ENCODE assay signal across 7 mouse cellular contexts in genomic region chr10:60830000-60830399, GRCm38 (mm10). TPM values are rescaled to one million over a fixed set of nuclear protein-coding genes. Genes with fewer than 3 reads are reported as not detected.
A peak's percentile ranks its signal among the peaks of the same experiment; 100 is the strongest.
DNase-seq lines count a peak whose midpoint lies in the region; ATAC-seq lines count a peak whose summit lies in the region.

No protein-coding gene starts in this region.

- H3K27ac ChIP-seq in neural tube, embryonic 11.5 days (ENCODE audit: low read depth, low read length): no peak overlapping the region
- H3K27ac ChIP-seq in forebrain, embryonic 15.5 days (replicated peaks): no peak overlapping the region
- H3K27ac ChIP-seq in liver, embryonic 11.5 days (ENCODE audit: low read depth, low read length): no peak overlapping the region

- H3K9ac ChIP-seq in neural tube, embryonic 11.5 days (ENCODE audit: low read length): no peak overlapping the region
- peak overlapping the region; percentile 60 for H3K9ac ChIP-seq in forebrain, embryonic 15.5 days (replicated peaks)
- no peak overlapping the region for H3K9ac ChIP-seq in liver, embryonic 11.5 days (ENCODE audit: low read depth, low read length)

- ATAC-seq in neural tube, embryonic 11.5 days (ENCODE audit: insufficient read depth, low FRiP score, low TSS enrichment): no peak
- no peak for ATAC-seq in forebrain, embryonic 15.5 days (replicated peaks)
- ATAC-seq in liver, embryonic 11.5 days (replicated peaks; ENCODE audit: low FRiP score): no peak

- H3K27me3 ChIP-seq in neural tube, embryonic 11.5 days (ENCODE audit: control insufficient read depth, insufficient read depth, low read length): peaks cover 64% of the 10 kb centered on the region
- peaks cover 49% of the 10 kb centered on the region for H3K27me3 ChIP-seq in forebrain, embryonic 15.5 days
- peaks cover 93% of the 10 kb centered on the region for H3K27me3 ChIP-seq in liver, embryonic 11.5 days (replicated peaks; ENCODE audit: control insufficient read depth, insufficient read depth, low read length)

- no peaks in the 10 kb centered on the region for H3K36me3 ChIP-seq in neural tube, embryonic 11.5 days (ENCODE audit: control insufficient read depth, insufficient read depth, low read length)
- H3K36me3 ChIP-seq in forebrain, embryonic 15.5 days: no peaks in the 10 kb centered on the region
- no peaks in the 10 kb centered on the region for H3K36me3 ChIP-seq in liver, embryonic 11.5 days (ENCODE audit: control insufficient read depth, insufficient read depth, low read length)

- H3K4me3 ChIP-seq in neural tube, embryonic 11.5 days (ENCODE audit: low read depth, low read length): peak overlapping the region; percentile 59
- H3K4me3 ChIP-seq in forebrain, embryonic 15.5 days: peak overlapping the region; percentile 67
- H3K4me3 ChIP-seq in liver, embryonic 11.5 days (ENCODE audit: low read depth, low read length): peak overlapping the region; percentile 62

- WGBS in neural tube, embryonic 11.5 days: under 1% methylated on average over 11 of the region's 11 CpGs
- WGBS in forebrain, embryonic 15.5 days: under 1% methylated on average over 11 of the region's 11 CpGs
- WGBS in liver, embryonic 11.5 days: 2% methylated on average over 11 of the region's 11 CpGs

- peak overlapping the region; percentile 97 for H3K4me2 ChIP-seq in neural tube, embryonic 11.5 days (ENCODE audit: low read depth)
- peak overlapping the region; percentile 96 for H3K4me2 ChIP-seq in forebrain, embryonic 15.5 days (replicated peaks)
- H3K4me2 ChIP-seq in liver, embryonic 11.5 days: peak overlapping the region; percentile 80

- H3K9me3 ChIP-seq in neural tube, embryonic 11.5 days (ENCODE audit: control insufficient read depth, low read length): no peaks in the 10 kb centered on the region
- H3K9me3 ChIP-seq in forebrain, embryonic 15.5 days: no peaks in the 10 kb centered on the region
- no peaks in the 10 kb centered on the region for H3K9me3 ChIP-seq in liver, embryonic 11.5 days (ENCODE audit: control insufficient read depth, low read length)

- no peak for DNase-seq in neural tube, embryonic 11.5 days (ENCODE audit: low spot score)
- no peak for DNase-seq in neural tube, embryonic 10.5 days (ENCODE audit: extremely low spot score, low spot score)
- no peak for DNase-seq in liver, embryonic 11.5 days (ENCODE audit: low spot score)
- no peak for DNase-seq in testis, postnatal 14 days (ENCODE audit: low spot score)
- DNase-seq in adrenal gland, postnatal 4 days (ENCODE audit: low spot score in 2 of 2): no peak
- no peak for DNase-seq in ovary, adult 18-20 months (ENCODE audit: low spot score)

- peaks cover 26% of the 10 kb centered on the region for H3K4me1 ChIP-seq in neural tube, embryonic 11.5 days (ENCODE audit: control insufficient read depth, insufficient read depth, low read length)
- H3K4me1 ChIP-seq in forebrain, embryonic 15.5 days: peaks cover 47% of the 10 kb centered on the region
- no peaks in the 10 kb centered on the region; the same call in none of the 2 replicates for H3K4me1 ChIP-seq in liver, embryonic 11.5 days (replicated peaks; ENCODE audit: control insufficient read depth, insufficient read depth, low read length)

RNA-seq across cellular contexts. Expression of gene Unc5b, which starts 1.4 kb away (rescaled TPM):
- 2.3 and 2.9 TPM in 2 replicates for polyA plus RNA-seq in neural tube, embryonic 11.5 days (2014; fragmentation: Nextera tagmentation; extraction: Ambion mirVana)
- 2.8 and 3.0 TPM in 2 replicates for polyA plus RNA-seq in forebrain, embryonic 15.5 days (2015; fragmentation: Nextera tagmentation; extraction: Ambion mirVana)
- polyA plus RNA-seq in liver, embryonic 11.5 days (2014; fragmentation: Nextera tagmentation; extraction: Ambion mirVana): 3.2 and 4.2 TPM in 2 replicates
- total RNA-seq in adrenal gland, postnatal 4 days (2021): 10 to 100 TPM; 13.3 to 17.6 TPM
